Mouse (Mus musculus): ENCODE measurements around the gene Zan. TPM values are rescaled to one million over a fixed set of nuclear protein-coding genes. Genes with fewer than 3 reads are reported as not detected.

Zan gene
- total RNA-seq, 2 experiments from 2014 or later, result 0.03 TPM; not detected in 1

DNA sequence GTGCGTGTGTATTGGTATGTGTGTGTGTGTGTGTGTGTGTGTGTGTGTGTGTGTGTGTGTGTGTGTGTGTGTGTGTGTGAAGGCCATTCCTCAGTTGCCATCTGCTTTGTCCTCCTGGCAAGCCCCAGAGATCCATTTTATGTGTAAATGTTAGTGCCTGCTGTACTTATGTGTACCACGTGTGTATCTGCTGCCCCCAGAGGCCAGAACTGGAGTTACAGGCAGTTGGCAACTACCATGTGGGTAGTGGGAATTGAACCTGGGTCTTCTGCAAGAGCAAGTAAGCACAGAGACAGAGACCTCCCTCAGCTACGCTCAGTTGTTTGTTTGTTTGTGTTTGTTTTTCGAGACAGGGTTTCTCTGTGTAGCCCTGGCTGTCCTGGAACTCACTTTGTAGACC, 95.7 kb downstream of the Zan start:
- intact Hi-C loops (cut with DNase I), result loop anchor here (5.0 kb wide), 1 partner anchor 89 kb away; the partner anchor contains the start of gene Ufsp1
- TF ChIP-seq CTCF (IDR thresholded peaks at IDR 0.05), result peak; percentile 76
- DNase-seq, result peak; percentile 66
- no peak overlapping the region for H3K4me3 ChIP-seq
- no peak overlapping the region for H3K27ac ChIP-seq

DNA sequence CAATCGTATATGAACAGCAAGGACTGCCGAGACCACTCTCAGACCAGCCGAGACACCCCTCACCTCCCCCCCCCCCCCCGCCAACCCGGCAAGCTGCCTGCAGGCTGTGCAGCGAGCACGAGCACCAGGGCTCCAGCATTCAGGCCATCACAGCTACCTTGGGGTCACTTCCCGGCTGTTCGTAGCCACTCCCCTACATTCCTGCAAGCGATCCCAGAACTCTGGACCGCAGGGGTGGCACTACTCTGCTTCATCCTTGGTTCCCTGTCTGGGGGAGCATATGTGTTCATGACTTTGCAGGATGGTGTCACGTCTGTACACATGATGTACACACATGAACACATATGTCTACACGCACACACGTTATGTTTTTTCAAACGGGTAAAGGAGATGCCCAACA, 99.3 kb downstream of the Zan start:
- Histone ChIP-seq H3K27ac (no peak overlapping the region), H3K4me3 (no peak overlapping the region)
- no peak for DNase-seq
- no peak for TF ChIP-seq CTCF (IDR thresholded peaks at IDR 0.05)
- intact Hi-C loops (cut with DNase I), result loop anchor here (2.0 kb wide), 1 partner anchor 41 kb away; no protein-coding TSS in a partner anchor

DNA sequence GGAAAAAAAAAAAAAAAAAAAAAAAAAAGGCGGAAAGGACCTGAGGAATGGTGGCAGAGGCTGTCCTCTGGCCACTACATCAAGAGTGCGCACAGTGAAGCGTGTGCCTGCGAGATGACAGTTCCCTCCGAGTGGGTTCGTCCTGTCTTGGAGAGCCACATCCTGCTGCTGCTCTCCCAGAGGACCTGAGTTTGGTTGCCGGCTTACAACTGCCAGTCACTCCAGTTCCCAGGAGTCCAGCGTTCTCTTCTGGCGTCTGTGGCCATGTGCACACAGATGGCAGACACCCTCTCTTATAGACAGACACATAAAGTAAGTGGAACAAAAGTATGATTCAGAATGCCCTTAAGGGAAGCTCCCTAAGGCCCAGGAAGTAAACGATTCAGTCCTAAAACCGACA, 99.7 kb downstream of the Zan start:
- Histone ChIP-seq H3K27ac (no peak overlapping the region; the same call in 1 of the 2 replicates), H3K4me3 (no peak overlapping the region)
- DNase-seq, result no peak
- TF ChIP-seq CTCF (IDR thresholded peaks at IDR 0.05), result no peak
- intact Hi-C loops (cut with DNase I), result loop anchor here (2.0 kb wide), 1 partner anchor 40 kb away; no protein-coding TSS in a partner anchor

DNA sequence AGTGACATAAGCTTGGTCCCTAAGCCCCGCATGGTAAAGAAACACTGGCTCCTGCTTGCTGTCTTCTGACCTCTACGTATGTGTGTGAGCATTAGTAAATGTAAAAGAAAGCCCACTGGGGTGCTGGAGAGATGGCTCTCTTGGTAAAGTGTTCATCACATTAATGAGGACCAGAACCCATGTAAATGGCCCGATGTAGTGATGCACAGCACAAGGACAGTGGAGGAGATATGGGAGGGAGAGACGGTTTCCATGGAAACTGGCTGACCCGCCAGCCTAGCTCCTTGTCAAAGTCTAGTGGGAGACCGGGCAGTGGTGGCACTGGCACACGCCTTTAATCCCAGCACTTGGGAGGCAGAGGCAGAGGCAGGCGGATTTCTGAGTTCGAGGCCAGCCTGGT, 100.1 kb downstream of the Zan start:
- intact Hi-C loops (cut with DNase I), result loop anchor here (2.0 kb wide), 1 partner anchor 40 kb away; no protein-coding TSS in a partner anchor
- H3K27ac ChIP-seq, result no peak overlapping the region
- DNase-seq, result no peak
- no peak for TF ChIP-seq CTCF (IDR thresholded peaks at IDR 0.05)
- H3K4me3 ChIP-seq, result no peak overlapping the region

DNA sequence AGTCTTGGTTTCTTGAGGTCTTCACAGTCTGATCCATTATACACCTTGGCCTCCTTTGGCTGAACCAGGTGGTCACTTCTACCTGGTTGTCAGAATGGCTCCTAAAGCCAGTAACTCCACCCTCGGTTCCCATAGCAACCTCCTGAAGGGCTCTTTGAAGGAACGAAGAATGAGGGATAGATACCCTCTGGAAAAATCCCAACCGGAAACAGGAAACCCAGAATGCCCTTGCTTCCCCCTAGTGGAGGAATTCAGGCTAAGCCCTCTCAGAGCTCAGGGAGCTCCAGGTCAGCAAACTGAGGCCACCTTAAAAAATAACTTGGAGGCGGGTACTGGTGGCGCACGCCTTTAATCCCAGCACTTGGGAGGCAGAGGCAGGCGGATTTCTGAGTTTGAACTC, 100.7 kb downstream of the Zan start:
- peak; percentile 52 for TF ChIP-seq CTCF (IDR thresholded peaks at IDR 0.05)
- intact Hi-C loops (cut with DNase I), result loop anchor here (2.0 kb wide), 1 partner anchor 39 kb away; no protein-coding TSS in a partner anchor
- peak overlapping the region; percentile 31; the same call in 1 of the 2 replicates for H3K27ac ChIP-seq
- H3K4me3 ChIP-seq, result no peak overlapping the region
- no peak for DNase-seq

DNA sequence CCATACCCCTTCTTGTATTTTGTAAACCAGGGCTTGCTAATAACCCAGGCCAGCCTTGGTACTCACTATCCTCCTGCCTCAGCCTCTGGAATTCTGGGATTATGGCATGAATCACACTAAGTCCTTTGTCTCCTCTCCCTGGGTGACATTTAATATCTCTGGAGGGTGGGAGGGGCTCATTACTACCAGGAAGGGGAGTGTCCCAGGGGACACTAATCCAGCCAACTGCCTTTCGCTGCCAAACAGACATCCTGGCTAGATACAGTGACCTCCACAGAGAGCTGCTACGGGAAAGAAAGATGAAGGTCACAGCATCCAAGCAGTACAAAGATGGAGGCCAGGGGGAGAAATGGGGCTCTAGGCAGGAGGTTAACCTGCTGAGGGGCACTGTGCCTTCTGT, 101.2 kb downstream of the Zan start:
- Histone ChIP-seq H3K4me3 (no peak overlapping the region), H3K27ac (peak overlapping the region; percentile 31; the same call in 1 of the 2 replicates)
- TF ChIP-seq CTCF (IDR thresholded peaks at IDR 0.05), result no peak
- DNase-seq, result peak; percentile 57
- intact Hi-C loops (cut with DNase I), result loop anchor here (2.0 kb wide), 1 partner anchor 39 kb away; no protein-coding TSS in a partner anchor

DNA sequence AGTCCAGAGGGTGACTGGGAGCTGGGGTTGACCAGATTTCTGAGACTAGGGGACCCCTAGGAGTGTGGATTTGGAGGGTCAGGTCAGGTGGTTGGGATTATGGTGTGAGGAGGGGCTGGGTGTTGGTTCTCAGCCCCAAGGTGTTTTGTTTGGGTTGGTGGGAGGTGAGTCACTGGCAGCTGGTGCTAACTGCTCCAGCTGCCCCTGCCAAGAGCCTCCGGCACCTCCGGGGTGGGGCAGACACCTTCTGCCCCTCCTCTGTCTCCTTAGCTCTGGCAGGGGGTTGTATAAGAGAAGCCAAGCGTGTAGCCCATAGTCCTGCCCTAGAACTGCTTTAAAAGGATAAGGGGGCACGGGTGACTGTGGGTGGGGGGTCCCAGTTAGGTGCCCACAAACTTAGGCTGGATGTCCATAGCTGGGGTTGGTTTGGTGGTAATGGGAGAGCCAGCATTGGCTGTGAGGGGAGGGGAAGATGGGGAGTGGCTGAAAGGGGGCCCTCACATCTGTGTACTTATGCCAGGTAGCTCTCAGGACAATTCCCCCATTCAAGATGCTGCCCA, 102.3 kb downstream of the Zan start:
- intact Hi-C loops (cut with DNase I), result no loop called here
- DNase-seq, result no peak
- H3K27ac ChIP-seq, result no peak overlapping the region
- no peak for TF ChIP-seq CTCF (IDR thresholded peaks at IDR 0.05)
- no peak overlapping the region for H3K4me3 ChIP-seq

DNA sequence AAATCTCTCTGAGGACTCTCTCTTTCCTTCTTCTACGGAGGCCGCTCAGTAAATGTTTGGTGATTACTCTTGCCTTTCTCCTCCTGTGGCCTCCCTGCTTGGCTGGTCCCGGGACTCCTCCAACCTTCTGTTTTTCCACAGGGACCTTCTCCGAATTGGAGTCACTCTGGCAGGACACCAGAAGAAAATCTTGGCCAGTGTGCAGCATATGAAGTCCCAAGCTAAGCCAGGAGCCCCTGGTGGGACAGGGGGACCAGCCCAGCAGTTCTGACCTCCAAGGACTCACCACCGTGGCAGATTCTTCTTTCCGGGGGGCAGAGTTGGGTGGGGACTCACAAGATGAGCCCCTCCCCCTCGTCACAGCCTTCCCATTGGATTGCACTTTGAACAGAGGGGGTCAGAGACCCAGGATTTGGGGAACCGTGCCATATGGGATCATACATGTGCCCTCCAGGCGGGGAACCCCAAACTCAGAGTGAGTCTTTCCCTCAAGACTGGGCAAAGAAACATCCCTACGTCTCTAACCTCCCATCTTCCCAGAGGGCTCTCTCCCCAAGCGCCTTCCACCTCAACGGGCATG, 103.4 kb downstream of the Zan start:
- no peak for DNase-seq
- Histone ChIP-seq H3K4me3 (no peak overlapping the region), H3K27ac (no peak overlapping the region)
- no peak for TF ChIP-seq CTCF (IDR thresholded peaks at IDR 0.05)
- intact Hi-C loops (cut with DNase I), result no loop called here

DNA sequence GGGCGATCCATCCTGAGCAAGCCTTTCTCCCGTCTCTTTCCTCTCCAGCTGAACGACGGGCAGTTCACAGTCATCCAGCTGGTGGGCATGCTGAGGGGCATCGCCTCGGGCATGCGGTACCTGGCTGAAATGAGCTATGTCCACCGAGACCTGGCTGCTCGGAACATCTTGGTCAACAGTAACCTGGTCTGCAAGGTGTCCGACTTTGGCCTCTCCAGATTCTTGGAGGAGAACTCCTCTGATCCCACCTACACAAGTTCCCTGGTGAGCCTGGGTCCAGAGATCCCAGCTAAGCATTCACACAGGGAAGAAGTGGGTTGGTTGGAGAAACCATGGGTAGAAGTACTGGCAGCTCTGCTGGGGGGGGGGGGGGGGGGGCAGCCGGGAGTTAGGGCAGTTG, 107.2 kb downstream of the Zan start:
- TF ChIP-seq CTCF (IDR thresholded peaks at IDR 0.05), result no peak
- DNase-seq, result no peak
- H3K27ac ChIP-seq, result no peak overlapping the region
- no peak overlapping the region for H3K4me3 ChIP-seq
- intact Hi-C loops (cut with DNase I), result no loop called here

DNA sequence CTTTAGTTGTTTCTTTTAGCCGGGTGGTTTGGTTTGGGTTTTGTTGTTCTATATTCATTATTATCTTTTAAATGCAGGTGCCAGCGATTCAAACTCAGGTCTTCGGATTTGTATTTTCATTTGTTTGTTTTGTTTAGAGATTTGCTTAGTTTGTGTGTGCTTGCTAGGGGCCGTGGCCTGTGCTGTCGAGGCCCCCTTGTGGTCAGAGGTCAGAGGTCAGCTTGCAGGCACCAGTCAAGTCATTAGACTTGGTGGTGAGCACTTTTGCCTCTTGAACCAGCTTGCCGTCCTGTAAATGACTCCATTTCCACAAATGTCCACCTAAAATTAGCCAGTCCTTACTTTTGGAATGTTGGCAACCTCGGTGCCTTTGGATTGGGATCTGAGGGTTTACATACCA, 118.5 kb downstream of the Zan start:
- H3K4me3 ChIP-seq, result peak overlapping the region; percentile 33
- no peak for DNase-seq
- peak; percentile 29; the same call in 1 of the 2 replicates for TF ChIP-seq CTCF (IDR thresholded peaks at IDR 0.05)
- intact Hi-C loops (cut with DNase I), result no loop called here
- no peak overlapping the region for H3K27ac ChIP-seq

DNA sequence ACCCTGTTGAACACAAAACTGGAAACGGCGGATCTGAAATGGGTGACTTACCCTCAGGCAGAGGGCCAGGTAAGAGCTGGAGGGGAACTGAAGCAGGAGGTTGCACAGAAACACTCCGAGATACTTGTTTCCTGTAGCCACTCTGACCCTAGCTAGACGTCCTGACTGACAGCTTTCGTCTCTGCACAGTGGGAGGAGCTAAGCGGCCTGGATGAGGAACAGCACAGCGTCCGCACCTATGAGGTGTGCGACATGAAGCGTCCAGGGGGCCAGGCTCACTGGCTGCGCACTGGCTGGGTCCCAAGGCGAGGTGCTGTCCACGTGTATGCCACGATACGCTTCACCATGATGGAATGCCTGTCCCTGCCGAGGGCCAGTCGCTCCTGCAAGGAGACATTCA, 122.8 kb downstream of the Zan start:
- intact Hi-C loops (cut with DNase I), result no loop called here

DNA sequence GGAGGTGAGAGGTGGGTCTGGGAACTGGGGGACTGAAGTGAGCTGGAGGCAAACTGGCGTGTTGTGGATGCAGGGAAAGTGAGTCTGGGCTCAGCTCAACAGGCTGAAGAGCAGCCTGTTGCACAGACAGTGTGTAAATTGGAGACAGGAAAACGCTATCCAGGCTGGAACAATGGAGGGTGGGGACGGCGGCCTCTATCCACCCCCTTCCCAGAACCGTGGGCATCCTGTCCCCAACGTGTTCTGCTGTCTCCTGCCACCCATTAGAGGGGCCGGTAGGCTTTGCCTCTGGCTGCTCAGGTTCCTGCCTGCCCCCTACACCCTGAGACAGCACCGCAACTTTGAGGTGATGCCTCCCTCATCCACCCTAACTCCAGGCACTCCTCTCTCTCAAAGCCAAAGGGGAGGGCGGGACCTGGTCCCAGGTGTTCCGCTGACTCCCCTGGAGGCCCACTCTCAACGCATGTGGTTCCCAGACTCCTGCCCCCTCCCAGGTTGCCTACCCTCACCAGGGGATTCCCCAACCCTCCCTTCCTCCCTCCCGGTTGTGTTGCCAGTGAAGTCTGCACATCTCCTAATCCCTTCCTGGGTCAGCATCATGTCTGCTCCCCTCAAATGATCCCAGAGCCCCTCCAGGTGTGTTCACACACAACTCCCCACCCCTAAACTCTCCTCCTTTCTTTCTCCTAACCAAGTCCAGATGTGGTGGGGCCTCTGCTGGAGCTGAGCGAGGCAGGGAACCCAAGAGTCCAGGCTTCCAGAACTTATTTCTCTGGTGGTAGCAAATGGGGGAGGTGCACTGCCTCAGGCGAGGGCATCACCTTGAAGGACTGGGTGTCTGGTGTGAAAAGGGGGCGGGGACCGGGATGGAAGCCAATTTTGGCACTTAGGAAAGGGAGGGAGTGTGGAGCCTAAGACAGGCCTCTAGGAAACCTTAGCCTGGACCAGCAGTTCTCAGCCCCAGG, 124.6 kb downstream of the Zan start:
- H3K4me3 ChIP-seq, result peak overlapping the region; percentile 97
- no peak for TF ChIP-seq CTCF (IDR thresholded peaks at IDR 0.05)
- peak overlapping the region; percentile 93 for H3K27ac ChIP-seq
- DNase-seq, result peak; percentile 41
- intact Hi-C loops (cut with DNase I), result no loop called here

More for the DNA sequence above, 122.8 kb downstream of the Zan start:
- no peak for DNase-seq
- H3K27ac ChIP-seq, result no peak overlapping the region
- TF ChIP-seq CTCF (IDR thresholded peaks at IDR 0.05), result no peak
- peak overlapping the region; percentile 41 for H3K4me3 ChIP-seq

DNA sequence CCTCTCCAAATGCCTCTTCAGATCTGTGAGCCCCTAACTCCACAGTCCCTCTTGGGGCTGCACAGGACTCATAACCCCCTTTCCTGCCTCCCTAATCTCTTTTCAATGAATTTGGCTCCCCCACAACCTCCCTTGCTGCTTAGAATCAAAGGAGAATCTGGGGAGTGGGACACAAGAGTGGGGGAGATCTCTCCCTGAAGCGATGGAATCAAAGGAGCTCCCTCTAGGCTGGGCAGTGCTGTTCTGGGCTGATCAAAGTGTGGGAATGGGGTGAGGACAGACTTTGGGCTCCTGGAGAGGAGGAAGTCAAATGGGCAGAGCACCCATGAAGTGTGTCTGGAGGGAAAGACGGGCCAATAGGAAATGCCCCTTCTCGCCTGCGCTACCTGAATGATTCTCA, 125.5 kb downstream of the Zan start:
- no peak for TF ChIP-seq CTCF (IDR thresholded peaks at IDR 0.05)
- intact Hi-C loops (cut with DNase I), result no loop called here

More for the DNA sequence above, 125.5 kb downstream of the Zan start:
- Histone ChIP-seq H3K4me3 (peak overlapping the region; percentile 97), H3K27ac (peak overlapping the region; percentile 93)
- DNase-seq, result no peak
